Mouse (Mus musculus) neutrophil, adult 83 days (primary cell): ENCODE data around the gene Ccl8. TPM values are rescaled to one million over a fixed set of nuclear protein-coding genes. Genes with fewer than 3 reads are reported as not detected.

Experiments
- total RNA-seq, 2 experiments: library from RNA; stranded (reverse); gene quantifications; one replicate each; pipeline ENCODE4 v1.2.4; 2023

The Ccl8 gene
- not detected for total RNA-seq

DNA sequence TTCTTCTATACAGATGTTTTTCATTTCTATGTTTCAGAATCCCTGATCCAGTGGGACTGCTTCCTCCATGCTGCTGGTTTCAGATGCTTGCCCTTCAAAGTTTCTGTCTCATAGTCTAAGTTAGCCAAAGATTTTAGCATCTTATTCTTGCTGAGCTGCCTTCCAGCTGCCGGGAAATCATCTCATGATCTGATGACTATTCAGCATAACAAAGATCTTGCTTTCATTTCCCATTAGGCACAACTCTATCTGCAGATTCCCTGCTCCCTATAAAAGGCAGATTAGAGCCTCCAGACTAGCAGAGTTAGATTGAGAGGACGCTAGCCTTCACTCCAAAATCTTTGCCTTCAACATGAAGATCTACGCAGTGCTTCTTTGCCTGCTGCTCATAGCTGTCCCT is at the start of gene Ccl8:
Ccl8 (plus strand) TSS at position 301 of the 400 bp plus-strand sequence.

GRCm38 (mm10) chr11:82101529-82101928 is 13.5 kb upstream of the Ccl8 start, which contains the start of gene Ccl12:
Gene Ccl12 (plus strand): TSS chr11:82101845.

Other genes starting within 250 kb of the Ccl8 start
- not detected for gene Asic2, start 146.7 kb upstream of the Ccl8 start, total RNA-seq
- 10 to 100 TPM; 51.1 to 63.6 TPM for gene Ccl2, start 79.6 kb upstream of the Ccl8 start, total RNA-seq
- gene Gm17268, start 76.6 kb upstream of the Ccl8 start, total RNA-seq = not detected
- gene Ccl7, start 69.5 kb upstream of the Ccl8 start, total RNA-seq = under 1 TPM in 1 of 2 experiments, not detected in 1; 0.90 TPM
- gene Ccl11, start 57.4 kb upstream of the Ccl8 start, total RNA-seq = not detected
- not detected for gene Ccl12, start 13.3 kb upstream of the Ccl8 start, total RNA-seq
- gene Ccl1, start 190.5 kb downstream of the Ccl8 start, total RNA-seq = not detected